Mouse (Mus musculus) bone marrow macrophage, adult 2 months (primary cell): ENCODE data around the gene Tfap2e. TPM values are rescaled to one million over a fixed set of nuclear protein-coding genes. Genes with fewer than 3 reads are reported as not detected.
A peak's percentile ranks its signal among the peaks of the same experiment; 100 is the strongest.

Source experiments
- H3K27ac ChIP-seq: 2 replicates; pipeline ENCODE4 v1.5.1; 2012; ENCODE audit warnings: low read depth, low read length; ENCODE audit not compliant: insufficient read depth
- H3K4me1 ChIP-seq: 2 replicates; pipeline ENCODE4 v1.6.1; 2012; ENCODE audit warnings: low read length; ENCODE audit not compliant: control insufficient read depth, insufficient read depth
- H3K4me3 ChIP-seq: 2 replicates; pipeline ENCODE4 v1.5.1; 2012; ENCODE audit warnings: mild to moderate bottlenecking, low read length, moderate library complexity; ENCODE audit not compliant: insufficient read depth
- CTCF ChIP-seq: IDR thresholded peaks from 2 replicates; pipeline ENCODE4 v1.5.1; 2012; ENCODE audit warnings: low read depth, mild to moderate bottlenecking, low read length, moderate library complexity
- POLR2A ChIP-seq: IDR thresholded peaks from 2 replicates; pipeline ENCODE4 v1.6.1; 2012; ENCODE audit warnings: mild to moderate bottlenecking, low read depth, low read length, borderline replicate concordance
- polyA plus RNA-seq: library from polyadenylated mRNA; stranded (reverse); fragments of >200 nt; gene quantifications from 2 replicates; pipeline ENCODE4 v1.2.4, GENCODE M21; 2012; ENCODE audit not compliant: missing spikeins, insufficient read depth, insufficient read length

Gene Tfap2e
- polyA plus RNA-seq, 1 experiment, result not detected

DNA sequence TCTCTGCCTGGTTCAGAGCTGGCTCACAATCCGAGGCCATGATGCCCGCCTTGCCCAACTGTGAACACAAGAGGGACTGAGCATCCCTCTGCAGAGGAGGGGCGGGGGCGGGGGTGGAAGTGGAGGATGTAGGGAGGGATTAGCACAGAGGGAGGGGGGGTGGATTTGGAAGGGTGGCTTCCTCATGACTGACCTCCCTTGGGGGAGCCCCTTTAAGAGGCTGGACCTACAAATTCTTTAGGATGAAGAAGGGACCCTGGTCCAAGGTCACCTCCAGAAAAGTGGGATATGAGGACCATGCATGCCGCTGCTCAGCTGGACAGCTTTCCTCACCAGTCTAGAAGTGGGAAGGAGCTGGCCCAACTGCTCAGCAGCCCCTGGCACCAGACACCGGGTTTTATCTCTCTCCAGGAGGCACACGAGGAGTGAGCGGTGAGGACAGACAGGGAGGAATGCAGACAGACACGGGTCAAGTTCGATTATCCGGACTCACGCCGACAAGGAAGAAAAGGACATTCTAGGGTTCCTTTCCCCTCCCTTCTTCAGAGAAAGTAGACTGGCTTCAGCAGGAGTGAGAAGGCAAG, 16.1 kb upstream of the Tfap2e start:
- H3K4me1 ChIP-seq, result no peaks in the 10 kb centered on the region
- H3K4me3 ChIP-seq, result peak overlapping the region; percentile 94

GRCm38 (mm10) chr4:126751556-126752023, 15.6 kb upstream of the Tfap2e start:
- no peak overlapping the region for H3K4me3 ChIP-seq
- no peak overlapping the region for H3K27ac ChIP-seq
- TF ChIP-seq POLR2A (no peak), CTCF (no peak)
- no peaks in the 10 kb centered on the region for H3K4me1 ChIP-seq

More for the DNA sequence above, 16.1 kb upstream of the Tfap2e start:
- TF ChIP-seq CTCF (no peak), POLR2A (no peak)
- no peak overlapping the region for H3K27ac ChIP-seq

GRCm38 (mm10) chr4:126750863-126751555, 15.0 kb upstream of the Tfap2e start:
- TF ChIP-seq POLR2A, result no peak
- no peak for TF ChIP-seq CTCF
- no peak overlapping the region for H3K27ac ChIP-seq
- H3K4me1 ChIP-seq, result no peaks in the 10 kb centered on the region
- H3K4me3 ChIP-seq, result no peak overlapping the region

DNA sequence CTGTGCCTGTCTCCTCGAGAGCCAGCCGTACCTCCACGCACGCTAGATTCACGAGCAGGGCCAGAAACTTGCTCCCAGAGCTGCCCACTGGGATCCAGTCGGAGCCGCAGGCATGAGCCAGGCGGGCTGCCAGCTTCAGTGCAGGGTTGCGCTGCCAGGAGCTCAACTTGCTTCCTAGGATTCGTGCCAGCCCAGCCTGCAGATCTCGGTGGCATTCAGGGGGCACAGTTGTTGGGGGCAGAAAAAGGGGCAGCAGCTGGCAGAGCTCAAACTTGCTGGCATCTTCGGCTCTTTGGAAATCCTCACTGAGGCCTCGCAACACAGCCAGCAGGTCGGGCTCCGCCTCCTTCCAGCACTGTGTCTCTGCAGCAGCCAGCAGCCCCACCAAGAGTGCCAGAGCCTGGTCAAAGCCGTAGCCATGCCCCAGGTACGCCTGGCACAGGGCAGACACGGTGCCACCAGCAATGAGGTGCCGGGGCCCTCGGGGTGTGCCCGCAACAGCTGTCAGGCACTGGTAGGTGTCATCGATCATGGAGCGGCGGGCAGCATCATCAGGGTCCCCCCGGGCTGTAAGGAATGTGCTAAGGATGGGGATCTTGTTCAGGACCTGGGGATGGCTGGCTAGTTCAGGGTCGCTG, 14.1 kb upstream of the Tfap2e start:
- no peak overlapping the region for H3K27ac ChIP-seq
- no peak overlapping the region for H3K4me3 ChIP-seq
- no peak for TF ChIP-seq CTCF
- TF ChIP-seq POLR2A, result no peak
- H3K4me1 ChIP-seq, result no peaks in the 10 kb centered on the region

DNA sequence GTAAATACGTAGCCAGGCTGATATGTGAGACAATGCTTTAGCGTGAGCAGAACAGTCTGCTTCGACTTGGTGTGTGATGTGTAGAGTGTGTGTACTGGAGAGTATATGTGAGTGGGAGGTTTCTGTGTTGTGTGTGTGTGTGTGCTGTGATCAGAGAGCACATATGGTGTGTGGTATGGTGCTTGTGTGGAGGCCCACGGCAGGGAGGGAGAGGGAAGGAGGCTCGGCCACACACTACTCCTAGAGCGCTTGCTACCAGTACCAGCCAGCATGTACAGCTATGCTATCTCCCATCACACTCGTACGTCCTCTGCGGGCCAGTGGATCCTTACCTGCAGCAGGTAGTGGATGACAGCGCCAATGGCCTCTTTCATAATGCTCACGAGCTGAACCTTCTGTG, 13.5 kb upstream of the Tfap2e start:
- TF ChIP-seq POLR2A, result no peak
- no peak for TF ChIP-seq CTCF
- Histone ChIP-seq H3K4me3 (no peak overlapping the region), H3K4me1 (no peaks in the 10 kb centered on the region), H3K27ac (no peak overlapping the region)

GRCm38 (mm10) chr4:126748381-126748780, 12.3 kb upstream of the Tfap2e start:
- Histone ChIP-seq H3K4me3 (no peak overlapping the region), H3K4me1 (no peaks in the 10 kb centered on the region)
- TF ChIP-seq CTCF, result no peak

DNA sequence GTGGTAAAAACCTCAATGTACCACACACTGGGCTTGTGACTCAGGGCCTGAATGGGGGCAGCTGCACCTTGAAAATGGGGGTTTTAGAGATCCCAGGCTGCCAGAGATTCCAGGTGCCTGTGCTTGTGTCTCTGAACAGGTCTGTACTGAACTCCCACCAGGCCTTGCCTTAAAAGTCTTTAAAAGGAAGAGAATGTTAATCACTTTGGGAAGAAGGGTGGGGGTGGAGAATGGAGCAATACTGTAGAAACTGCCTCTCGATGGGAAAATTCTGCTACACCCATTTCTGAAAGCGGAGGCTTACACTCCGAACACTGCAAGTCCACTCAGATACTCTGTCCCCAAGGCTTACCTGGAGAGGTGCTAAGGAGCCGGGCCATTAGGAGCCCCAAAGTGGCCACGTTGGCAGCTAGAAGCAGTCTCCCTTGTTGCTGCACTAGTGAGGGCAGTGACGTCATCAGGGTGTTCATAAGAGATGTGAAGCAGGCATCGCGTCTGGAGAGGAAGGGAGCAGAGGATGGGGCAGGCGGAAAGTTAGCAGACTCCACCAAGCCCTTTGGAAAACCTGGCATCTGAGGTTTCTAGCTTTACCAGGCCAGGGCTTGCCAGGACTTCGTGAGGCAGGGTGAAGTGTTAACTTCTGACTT, 10.3 kb upstream of the Tfap2e start:
- Histone ChIP-seq H3K27ac (no peak overlapping the region), H3K4me3 (no peak overlapping the region), H3K4me1 (no peaks in the 10 kb centered on the region)
- no peak for TF ChIP-seq POLR2A

More at GRCm38 (mm10) chr4:126748381-126748780, 12.3 kb upstream of the Tfap2e start:
- no peak overlapping the region for H3K27ac ChIP-seq

- Histone ChIP-seq H3K27ac (no peak overlapping the region), H3K4me1 (no peaks in the 10 kb centered on the region), H3K4me3 (no peak overlapping the region)
- no peak for TF ChIP-seq POLR2A
- peak; percentile 78; the same call in 1 of the 2 replicates for TF ChIP-seq CTCF
These were observed 9.6 kb upstream of the Tfap2e start for GRCm38 (mm10) chr4:126745506-126746193.

GRCm38 (mm10) chr4:126744831-126745230, 8.8 kb upstream of the Tfap2e start:
- Histone ChIP-seq H3K4me1 (no peaks in the 10 kb centered on the region), H3K27ac (no peak overlapping the region), H3K4me3 (no peak overlapping the region)
- TF ChIP-seq POLR2A (no peak), CTCF (no peak)

GRCm38 (mm10) chr4:126743713-126744112, 7.7 kb upstream of the Tfap2e start:
- no peaks in the 10 kb centered on the region for H3K4me1 ChIP-seq
- no peak overlapping the region for H3K4me3 ChIP-seq
- H3K27ac ChIP-seq, result no peak overlapping the region
- TF ChIP-seq POLR2A (no peak), CTCF (no peak)
